Mouse (Mus musculus) CD4-positive, CD25-positive, alpha-beta regulatory T cell, adult 4 months (primary cell): ENCODE measurements at regions not wholly inside any gene's neighbourhood (a gene's known extent, or its start where the extent isn't known, plus 50 kb on each side); places are given as distances from the start of the nearest gene placed in this dataset.

Source experiments
- ATAC-seq: one replicate; pipeline ENCODE4 v1.8.0; 2017

- ATAC-seq, result no peak
Observed at GRCm38 (mm10) chr7:129987713-129988112, 396.1 kb downstream of the Wdr11 start.

- ATAC-seq, result no peak
Observed at GRCm38 (mm10) chr7:129993446-129994223, 402.0 kb downstream of the Wdr11 start.

- no peak for ATAC-seq
Observed at GRCm38 (mm10) chr7:129995529-129995928, 403.9 kb downstream of the Wdr11 start.

DNA sequence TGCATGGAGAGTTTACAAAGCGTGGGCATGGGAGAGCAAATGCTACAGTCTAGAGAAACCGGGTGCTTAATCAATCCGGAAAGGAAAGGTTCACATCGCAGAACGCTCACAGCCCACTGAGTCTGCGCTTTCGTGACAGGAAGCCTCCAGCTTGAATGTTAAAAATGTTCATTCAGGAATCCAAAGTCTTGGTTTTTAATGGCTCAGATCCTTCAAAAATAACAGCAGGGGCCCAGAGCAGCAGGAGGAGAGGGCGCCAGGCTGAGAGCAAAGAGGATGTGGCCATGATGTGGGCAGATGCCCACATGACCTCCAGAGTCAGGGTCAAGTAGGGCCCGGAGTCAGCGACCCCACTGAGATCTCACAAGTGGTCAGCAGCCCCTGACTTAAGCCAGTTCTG is 409.4 kb downstream of the Wdr11 start:
- ATAC-seq, result no peak

GRCm38 (mm10) chr7:130002002-130002401 is 410.3 kb downstream of the Wdr11 start:
- ATAC-seq, result no peak

GRCm38 (mm10) chr7:130005406-130005805 is 413.7 kb downstream of the Wdr11 start:
- ATAC-seq, result no peak

GRCm38 (mm10) chr7:130007993-130008583 is 416.4 kb downstream of the Wdr11 start:
- no peak for ATAC-seq

GRCm38 (mm10) chr7:130008591-130009418 is 417.1 kb downstream of the Wdr11 start:
- no peak for ATAC-seq

- ATAC-seq, result no peak
Observed at GRCm38 (mm10) chr7:130012067-130012466, 420.4 kb downstream of the Wdr11 start.

- ATAC-seq, result no peak
Observed at GRCm38 (mm10) chr7:130013109-130013508, 421.4 kb downstream of the Wdr11 start.

DNA sequence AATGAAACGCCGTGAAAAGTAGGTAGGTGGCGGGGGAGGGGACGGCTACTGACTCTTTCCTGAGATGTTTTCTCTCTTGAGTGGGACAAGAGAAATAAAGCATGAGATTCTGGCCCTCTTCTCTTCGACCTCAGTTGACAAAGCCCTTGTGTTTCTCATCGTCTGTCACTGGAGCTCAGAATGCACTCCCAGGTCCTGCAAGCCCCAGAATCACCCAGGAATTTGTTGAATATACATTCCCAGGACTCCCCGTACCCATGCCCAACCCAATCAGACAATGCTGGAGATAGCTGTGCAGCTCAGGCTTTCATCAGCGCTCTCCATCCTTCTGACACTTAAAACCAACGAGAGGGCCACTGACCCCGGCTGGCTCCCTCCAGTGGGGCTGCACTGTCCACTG is 422.9 kb downstream of the Wdr11 start:
- ATAC-seq, result no peak

GRCm38 (mm10) chr7:130015375-130016014 is 423.8 kb downstream of the Wdr11 start:
- ATAC-seq, result no peak

DNA sequence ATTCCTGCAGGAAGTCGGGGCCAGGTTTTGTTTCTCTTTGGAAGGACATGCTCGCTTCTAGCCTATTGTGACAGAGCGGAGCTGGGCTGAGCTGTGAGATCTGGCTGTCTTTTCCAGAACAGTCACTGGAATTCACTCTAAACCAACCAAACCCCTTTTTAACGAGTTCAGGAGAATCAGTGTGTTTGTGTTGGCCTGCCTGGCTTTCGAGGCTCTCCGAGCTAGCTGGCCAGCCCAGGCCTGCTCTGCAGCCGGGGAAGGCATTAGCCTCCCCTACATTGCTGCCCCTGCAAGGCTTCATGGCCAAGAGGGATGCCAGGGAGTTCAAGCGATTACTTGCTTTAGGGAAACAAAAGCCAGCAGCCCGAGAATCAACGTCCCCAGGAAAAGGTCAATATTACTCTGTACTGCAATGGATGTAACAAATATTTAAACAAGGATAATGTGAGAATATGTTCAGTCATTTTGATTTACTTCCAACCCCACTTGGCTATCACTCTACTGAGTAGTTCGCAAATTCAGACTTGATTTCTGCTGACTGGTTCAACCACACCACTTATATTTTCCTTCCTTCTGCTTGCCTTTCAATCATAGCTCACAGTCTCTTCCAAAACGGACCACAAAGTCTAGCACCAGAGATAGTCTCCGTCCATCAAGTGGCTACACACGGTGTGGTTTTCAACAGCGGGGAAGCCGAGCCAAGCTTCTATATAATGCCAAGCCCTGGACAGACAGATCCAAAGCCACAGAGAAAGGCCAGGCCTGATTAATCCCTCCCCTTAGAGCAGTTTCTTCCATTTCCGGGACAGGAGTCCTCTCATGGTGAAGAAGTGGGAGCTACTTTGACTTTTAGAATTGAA is 424.6 kb downstream of the Wdr11 start:
- no peak for ATAC-seq

- ATAC-seq, result no peak
Observed at GRCm38 (mm10) chr7:130018891-130019290, 427.2 kb downstream of the Wdr11 start.

DNA sequence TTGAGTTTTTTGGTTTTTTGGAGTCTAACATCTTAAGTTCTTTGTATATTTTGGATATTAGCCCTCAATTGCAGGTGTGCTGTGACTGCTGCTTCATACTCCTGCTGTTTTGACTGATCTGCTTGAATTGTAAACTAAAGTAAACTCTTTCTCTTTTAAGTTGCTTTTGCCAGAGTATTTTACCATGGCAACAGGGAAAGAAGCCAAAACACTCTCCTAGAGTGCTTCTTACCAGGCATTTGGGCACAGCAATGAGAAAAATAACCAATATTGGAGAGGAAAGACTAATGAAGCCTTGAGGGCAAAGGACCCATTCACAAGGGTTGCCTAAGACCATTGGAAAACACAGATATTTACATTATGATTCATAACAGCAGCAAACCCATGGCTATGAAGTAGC is 437.3 kb downstream of the Wdr11 start:
- no peak for ATAC-seq

- ATAC-seq, result no peak
Observed at GRCm38 (mm10) chr7:130030711-130031110, 439.0 kb downstream of the Wdr11 start.

DNA sequence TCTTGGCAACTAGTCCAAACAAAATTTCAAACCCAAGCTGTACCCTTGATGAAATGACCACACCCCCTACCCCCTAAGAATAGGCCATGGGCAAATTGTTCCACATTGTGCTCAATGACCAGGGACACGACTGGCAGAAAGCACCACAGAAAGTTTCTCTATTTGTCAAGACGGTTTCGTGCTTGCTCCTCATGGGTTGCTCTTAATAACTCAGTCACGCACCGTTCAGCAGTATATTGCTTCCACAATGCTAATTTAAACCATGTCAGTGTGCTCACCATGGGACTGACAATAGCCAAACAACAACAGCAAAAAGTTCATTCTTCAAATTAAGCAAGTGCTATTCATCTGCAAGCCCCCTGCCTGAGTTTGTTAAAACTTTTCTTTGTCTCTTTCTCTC is 444.6 kb downstream of the Wdr11 start:
- ATAC-seq, result no peak

DNA sequence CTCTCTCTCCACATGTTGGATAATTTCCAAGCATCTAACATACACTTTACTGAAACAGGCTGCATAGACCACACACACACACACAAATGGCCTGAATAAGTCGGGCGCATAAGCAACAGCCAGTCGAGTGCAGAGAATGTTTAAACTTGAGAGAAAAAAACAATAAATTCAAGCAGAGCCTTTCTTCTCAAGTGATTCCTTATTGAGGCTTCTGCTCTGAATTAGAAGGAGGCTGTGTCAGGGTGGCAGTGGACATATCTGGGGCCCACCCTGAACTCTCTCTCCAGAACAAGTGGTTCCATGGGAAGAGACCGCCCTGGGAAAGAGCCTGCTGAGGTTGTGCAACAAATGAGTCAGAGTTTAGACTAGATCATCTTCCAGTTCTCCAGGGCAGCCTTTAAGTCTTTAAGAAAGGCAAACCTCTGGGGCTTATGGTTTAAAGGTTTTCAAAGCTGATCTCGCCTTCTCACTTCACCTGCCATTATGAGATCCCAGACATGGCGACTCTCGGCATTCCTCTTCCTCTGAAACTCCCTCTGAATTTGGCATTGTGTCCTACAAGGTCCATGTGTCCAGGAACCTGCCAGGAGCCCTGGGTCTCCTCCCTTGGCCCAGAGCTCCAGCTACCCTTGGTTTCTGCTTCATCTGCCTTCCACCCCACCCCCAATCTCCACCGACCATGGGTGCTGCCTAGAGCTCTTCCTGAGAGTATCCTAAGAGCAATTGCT is 445.3 kb downstream of the Wdr11 start:
- ATAC-seq, result no peak

GRCm38 (mm10) chr7:130037573-130037925 is 445.9 kb downstream of the Wdr11 start:
- ATAC-seq, result no peak

DNA sequence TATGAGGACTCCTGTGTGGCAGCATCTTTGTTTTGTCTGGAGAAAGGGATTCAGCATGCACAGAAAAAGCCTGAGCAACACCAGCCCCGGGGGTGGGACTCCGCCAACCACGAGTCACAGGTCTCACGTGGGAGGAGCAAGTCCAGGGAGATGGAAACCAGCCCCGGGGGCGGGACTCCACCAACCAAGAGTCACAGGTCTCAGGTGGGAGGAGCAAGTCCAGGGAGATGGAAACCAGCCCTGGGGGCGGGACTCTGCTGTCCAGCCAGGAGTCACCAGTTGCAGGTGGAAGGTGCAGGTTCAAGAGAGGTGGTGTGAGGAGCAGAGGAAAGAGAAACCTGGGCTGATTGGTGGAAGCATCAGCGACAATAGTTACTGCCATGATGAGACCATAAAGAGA is 448.9 kb downstream of the Wdr11 start:
- ATAC-seq, result no peak

GRCm38 (mm10) chr7:130041402-130041965 is 449.8 kb downstream of the Wdr11 start:
- no peak for ATAC-seq
